Mouse (Mus musculus) myocyte (in vitro differentiated cells): ENCODE measurements at regions not wholly inside any gene's neighbourhood (a gene's known extent, or its start where the extent isn't known, plus 50 kb on each side); places are given as distances from the start of the nearest gene placed in this dataset.

Source experiments
- H3K27me3 ChIP-seq: one replicate; pipeline ENCODE4 v1.6.1; 2011; ENCODE audit not compliant: control insufficient read depth, insufficient read depth, insufficient read length
- H3K36me3 ChIP-seq: one replicate; pipeline ENCODE4 v1.6.1; 2011; ENCODE audit not compliant: control insufficient read depth, insufficient read depth
- H3K4me2 ChIP-seq: one replicate; pipeline ENCODE4 v1.6.1; 2011; ENCODE audit warnings: low read depth, control low read depth
- H3K4me3 ChIP-seq: one replicate; pipeline ENCODE4 v1.5.1; 2011; ENCODE audit warnings: mild to moderate bottlenecking, control low read depth, moderate library complexity
- H3K79me2 ChIP-seq: one replicate; pipeline ENCODE4 v1.6.1; 2011; ENCODE audit not compliant: control insufficient read depth, insufficient read depth
- H3ac ChIP-seq: one replicate; pipeline ENCODE4 v1.6.1; 2011; ENCODE audit not compliant: control insufficient read depth, insufficient read length
- CEBPB ChIP-seq: IDR thresholded peaks from 2 replicates; pipeline ENCODE4 v1.6.1; 2011; ENCODE audit warnings: mild to moderate bottlenecking, moderate library complexity; ENCODE audit not compliant: poor library complexity, insufficient read depth, severe bottlenecking
- E2F4 ChIP-seq: IDR thresholded peaks from one replicate; pipeline ENCODE4 v1.6.1; 2011; ENCODE audit warnings: mild to moderate bottlenecking, control low read depth, moderate library complexity; ENCODE audit not compliant: insufficient read depth
- MAX ChIP-seq: IDR thresholded peaks from one replicate; pipeline ENCODE4 v1.6.1; 2011; ENCODE audit warnings: low read depth, mild to moderate bottlenecking, control low read depth
- MYOD1 ChIP-seq, 3 experiments: IDR thresholded peaks; one replicate each; pipeline ENCODE4 v1.6.1; 2011; ENCODE audit warnings: control low read depth in 2 of 3, low read depth in 2 of 3, mild to moderate bottlenecking in 2 of 3, moderate library complexity in 1 of 3; ENCODE audit not compliant: insufficient read length in 2 of 3, control insufficient read depth in 1 of 3
- MYOG ChIP-seq, 3 experiments: IDR thresholded peaks; one replicate each; pipeline ENCODE4 v1.6.1; 2011; ENCODE audit warnings: control low read depth in 2 of 3, low read depth in 2 of 3, mild to moderate bottlenecking in 2 of 3; ENCODE audit not compliant: insufficient read length in 2 of 3, control insufficient read depth in 1 of 3, insufficient read depth in 1 of 3
- POLR2A ChIP-seq: IDR thresholded peaks from one replicate; pipeline ENCODE4 v1.6.1; 2011; ENCODE audit warnings: low read depth, mild to moderate bottlenecking, control low read depth, moderate library complexity; ENCODE audit not compliant: insufficient read length
- POLR2AphosphoS2 ChIP-seq: IDR thresholded peaks from one replicate; pipeline ENCODE4 v1.6.1; 2011; ENCODE audit warnings: low read depth, control low read depth; ENCODE audit not compliant: insufficient read length
- REST ChIP-seq: IDR thresholded peaks from one replicate; pipeline ENCODE4 v1.6.1; 2011; ENCODE audit warnings: mild to moderate bottlenecking, control low read depth, moderate library complexity; ENCODE audit not compliant: insufficient read depth, insufficient read length
- SRF ChIP-seq: IDR thresholded peaks from one replicate; pipeline ENCODE4 v1.6.1; 2011; ENCODE audit warnings: low read depth; ENCODE audit not compliant: control insufficient read depth, insufficient read length
- TCF12 ChIP-seq: IDR thresholded peaks from one replicate; pipeline ENCODE4 v1.6.1; 2011; ENCODE audit warnings: mild to moderate bottlenecking, control low read depth; ENCODE audit not compliant: poor library complexity, insufficient read depth, severe bottlenecking
- TCF3 ChIP-seq: IDR thresholded peaks from one replicate; pipeline ENCODE4 v1.6.1; 2011; ENCODE audit warnings: low read depth, control low read depth; ENCODE audit not compliant: insufficient read length
- USF1 ChIP-seq: IDR thresholded peaks from one replicate; pipeline ENCODE4 v1.6.1; 2011; ENCODE audit warnings: low read depth, mild to moderate bottlenecking, control low read depth, moderate library complexity

GRCm38 (mm10) chr5:28689651-28690050 lies 222.6 kb upstream of the Shh start:
- H3K27me3 ChIP-seq = no peaks in the 10 kb centered on the region
- H3K4me3 ChIP-seq = no peak overlapping the region
- H3ac ChIP-seq = no peak overlapping the region
- no peak for TF ChIP-seq TCF12
- no peak for TF ChIP-seq MYOD1 (IDR thresholded peaks at IDR 0.05; ENCODE audit: control insufficient read depth in 1 of 3, insufficient read length in 2 of 3, low read depth in 2 of 3)
- TF ChIP-seq POLR2AphosphoS2 = no peak
- TF ChIP-seq USF1 = no peak
- TF ChIP-seq E2F4 = no peak
- no peak for TF ChIP-seq CEBPB
- no peak for TF ChIP-seq POLR2A
- no peak for TF ChIP-seq REST
- no peak overlapping the region for H3K4me2 ChIP-seq
- H3K79me2 ChIP-seq = no peaks in the 10 kb centered on the region
- no peaks in the 10 kb centered on the region for H3K36me3 ChIP-seq

DNA sequence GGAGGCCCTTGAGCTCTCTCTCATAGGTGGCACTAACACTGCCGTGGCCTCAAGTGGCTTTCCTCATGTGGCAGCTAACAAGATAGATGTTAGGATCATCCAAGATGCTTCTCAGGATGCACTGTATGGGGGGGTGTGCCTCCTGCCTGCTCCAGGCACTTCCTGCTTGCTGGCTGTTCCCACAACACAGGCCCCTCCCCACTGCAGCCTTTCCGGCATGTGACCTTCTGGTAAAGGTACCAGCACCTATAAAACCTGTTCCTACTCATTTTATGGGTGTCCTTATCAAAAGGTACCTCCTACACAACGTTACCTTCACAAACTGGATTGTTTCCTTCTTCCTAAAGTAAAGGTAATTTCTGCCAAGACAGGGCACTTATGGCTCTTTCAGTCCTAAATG lies 222.1 kb upstream of the Shh start:
- no peak overlapping the region for H3K4me3 ChIP-seq
- H3ac ChIP-seq = no peak overlapping the region
- H3K79me2 ChIP-seq = no peaks in the 10 kb centered on the region
- TF ChIP-seq POLR2AphosphoS2 (no peak), SRF (no peak), MYOG (IDR thresholded peaks at IDR 0.05; ENCODE audit: control insufficient read depth in 1 of 3, insufficient read depth in 1 of 3, insufficient read length in 2 of 3, low read depth in 2 of 3) (no peak), REST (no peak), USF1 (no peak), TCF3 (no peak), TCF12 (no peak), CEBPB (no peak), MAX (no peak), MYOD1 (IDR thresholded peaks at IDR 0.05; ENCODE audit: control insufficient read depth in 1 of 3, insufficient read length in 2 of 3, low read depth in 2 of 3) (no peak), POLR2A (no peak), E2F4 (no peak)
- no peaks in the 10 kb centered on the region for H3K27me3 ChIP-seq
- no peak overlapping the region for H3K4me2 ChIP-seq
- no peaks in the 10 kb centered on the region for H3K36me3 ChIP-seq

- Histone ChIP-seq H3ac (no peak overlapping the region), H3K36me3 (no peaks in the 10 kb centered on the region), H3K4me3 (no peak overlapping the region), H3K27me3 (no peaks in the 10 kb centered on the region), H3K79me2 (no peaks in the 10 kb centered on the region), H3K4me2 (no peak overlapping the region)
- TF ChIP-seq CEBPB = no peak
- TF ChIP-seq MYOD1 (IDR thresholded peaks at IDR 0.05; ENCODE audit: control insufficient read depth in 1 of 3, insufficient read length in 2 of 3, low read depth in 2 of 3) = no peak
- no peak for TF ChIP-seq SRF
- no peak for TF ChIP-seq TCF12
- TF ChIP-seq REST = no peak
- no peak for TF ChIP-seq MAX
- no peak for TF ChIP-seq MYOG (IDR thresholded peaks at IDR 0.05; ENCODE audit: control insufficient read depth in 1 of 3, insufficient read depth in 1 of 3, insufficient read length in 2 of 3, low read depth in 2 of 3)
- no peak for TF ChIP-seq USF1
- no peak for TF ChIP-seq POLR2AphosphoS2
- TF ChIP-seq TCF3 = no peak
- TF ChIP-seq E2F4 = no peak
- TF ChIP-seq POLR2A = no peak
Measured at GRCm38 (mm10) chr5:28682821-28683220, 215.8 kb upstream of the Shh start.

GRCm38 (mm10) chr5:28680311-28680710 lies 213.3 kb upstream of the Shh start:
- Histone ChIP-seq H3K79me2 (no peaks in the 10 kb centered on the region), H3K4me2 (no peak overlapping the region), H3K36me3 (no peaks in the 10 kb centered on the region), H3ac (no peak overlapping the region), H3K4me3 (no peak overlapping the region), H3K27me3 (no peaks in the 10 kb centered on the region)
- TF ChIP-seq REST (no peak), POLR2A (no peak)

- Histone ChIP-seq H3K27me3 (no peaks in the 10 kb centered on the region), H3ac (no peak overlapping the region), H3K4me2 (no peak overlapping the region), H3K79me2 (no peaks in the 10 kb centered on the region), H3K4me3 (no peak overlapping the region), H3K36me3 (no peaks in the 10 kb centered on the region)
- TF ChIP-seq MYOD1 (IDR thresholded peaks at IDR 0.05; ENCODE audit: control insufficient read depth in 1 of 3, insufficient read length in 2 of 3, low read depth in 2 of 3) = no peak
- TF ChIP-seq REST = no peak
- no peak for TF ChIP-seq USF1
- TF ChIP-seq TCF3 = no peak
- TF ChIP-seq MYOG (IDR thresholded peaks at IDR 0.05; ENCODE audit: control insufficient read depth in 1 of 3, insufficient read depth in 1 of 3, insufficient read length in 2 of 3, low read depth in 2 of 3) = no peak
- no peak for TF ChIP-seq CEBPB
- no peak for TF ChIP-seq POLR2A
- no peak for TF ChIP-seq TCF12
- TF ChIP-seq SRF = no peak
- no peak for TF ChIP-seq MAX
- TF ChIP-seq E2F4 = no peak
- TF ChIP-seq POLR2AphosphoS2 = no peak
Measured at GRCm38 (mm10) chr5:28679761-28680160, 212.7 kb upstream of the Shh start.
